Mouse (Mus musculus) left cerebral cortex, adult 2 months (tissue): Measurements from ENCODE around the gene Xylb. TPM values are rescaled to one million over a fixed set of nuclear protein-coding genes. Genes with fewer than 3 reads are reported as not detected.
A peak's percentile ranks its signal among the peaks of the same experiment; 100 is the strongest.

Experiments used
- DNase-seq, 2 experiments: peaks; one replicate each; pipeline ENCODE4 v3.0.0; 2021 to 2022; ENCODE audit warnings: low spot score in 2 of 2, mixed read lengths in 1 of 2; ENCODE audit errors: extremely low spot score in 1 of 2
- H3K27ac ChIP-seq: fragments of 200-600 bp; 2 replicates; pipeline ENCODE4 v1.8.1; 2022
- H3K4me3 ChIP-seq: fragments of 200-600 bp; 2 replicates; pipeline ENCODE4 v1.8.1; 2022
- CTCF ChIP-seq: fragments of 200-600 bp; IDR thresholded peaks from 2 replicates; pipeline ENCODE4 v1.8.1; 2022; ENCODE audit warnings: antibody characterized with exemption, mild to moderate bottlenecking, moderate library complexity
- intact Hi-C: fragments of 180-260 bp; cut with DNase I; formaldehyde crosslinking; loops from one replicate; pipeline ENCODE4 v1.15.1; 2025
- total RNA-seq, 2 experiments: library from RNA; stranded (reverse); gene quantifications; 2 replicates each; pipeline ENCODE4 v1.2.3; 2021

The Xylb gene
- total RNA-seq, 2 experiments from 2014 or later = 4.9 to 5.5 TPM

GRCm38 (mm10) chr9:119328488-119328887 is 28.7 kb upstream of the Xylb start:
- H3K27ac ChIP-seq = no peak overlapping the region
- TF ChIP-seq CTCF = no peak

DNA sequence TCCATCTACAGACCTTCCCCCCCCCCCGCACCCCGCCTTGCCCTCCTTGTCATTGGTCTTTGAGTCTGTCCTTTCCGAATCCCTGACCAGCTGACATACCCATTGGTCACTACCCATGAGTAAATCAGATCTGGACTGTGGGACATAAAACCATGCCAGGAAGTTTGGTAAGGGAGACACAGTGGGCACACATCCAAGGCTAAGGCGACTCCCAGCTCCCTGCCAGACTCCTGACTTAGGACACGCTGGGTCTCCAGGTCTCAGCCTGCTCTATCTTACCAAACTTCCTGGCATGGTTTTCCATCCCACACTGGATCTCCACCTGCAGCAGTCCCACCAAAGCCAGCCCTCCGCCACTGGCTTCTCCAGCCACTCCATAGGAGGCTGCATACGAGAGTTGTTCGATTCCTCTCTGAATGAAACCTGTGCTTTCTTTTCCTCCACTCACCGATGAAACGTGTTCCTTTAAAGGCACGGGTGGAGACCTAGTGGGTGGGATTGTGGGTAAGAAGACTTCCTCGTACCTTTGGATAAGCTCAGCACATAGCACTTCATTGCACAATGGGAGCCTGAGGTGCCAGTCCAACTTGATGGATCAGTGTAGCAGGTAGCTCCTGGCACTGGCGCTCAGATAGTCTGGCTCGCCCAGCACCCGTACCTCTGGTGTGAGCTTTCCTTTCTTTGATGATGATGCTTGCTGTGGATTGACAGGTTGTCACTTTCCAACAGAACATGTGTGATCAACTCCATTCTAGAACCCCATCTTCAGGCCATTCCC is 26.8 kb upstream of the Xylb start:
- intact Hi-C loops = no loop called here
- no peak overlapping the region for H3K27ac ChIP-seq
- TF ChIP-seq CTCF = no peak

More at GRCm38 (mm10) chr9:119328488-119328887, 28.7 kb upstream of the Xylb start:
- DNase-seq = no peak
- H3K4me3 ChIP-seq = no peak overlapping the region
- intact Hi-C loops = loop anchor here (10.0 kb wide), 3 partner anchors 224 to 566 kb away; partner anchors contain the start of genes Ctdspl, Dlec1 and Wdr48

GRCm38 (mm10) chr9:119334324-119334723 is 22.9 kb upstream of the Xylb start:
- TF ChIP-seq CTCF = no peak
- peak in 1 of 2 experiments; percentile 44 for DNase-seq
- peak overlapping the region; percentile 63 for H3K27ac ChIP-seq

More for the DNA sequence above, 26.8 kb upstream of the Xylb start:
- H3K4me3 ChIP-seq = no peak overlapping the region
- no peak for DNase-seq

GRCm38 (mm10) chr9:119334834-119335233 is 22.3 kb upstream of the Xylb start:
- intact Hi-C loops = no loop called here
- Histone ChIP-seq H3K27ac (peak overlapping the region; percentile 63), H3K4me3 (no peak overlapping the region)
- DNase-seq = no peak
- TF ChIP-seq CTCF = no peak

More at GRCm38 (mm10) chr9:119334324-119334723, 22.9 kb upstream of the Xylb start:
- intact Hi-C loops = no loop called here
- no peak overlapping the region for H3K4me3 ChIP-seq

DNA sequence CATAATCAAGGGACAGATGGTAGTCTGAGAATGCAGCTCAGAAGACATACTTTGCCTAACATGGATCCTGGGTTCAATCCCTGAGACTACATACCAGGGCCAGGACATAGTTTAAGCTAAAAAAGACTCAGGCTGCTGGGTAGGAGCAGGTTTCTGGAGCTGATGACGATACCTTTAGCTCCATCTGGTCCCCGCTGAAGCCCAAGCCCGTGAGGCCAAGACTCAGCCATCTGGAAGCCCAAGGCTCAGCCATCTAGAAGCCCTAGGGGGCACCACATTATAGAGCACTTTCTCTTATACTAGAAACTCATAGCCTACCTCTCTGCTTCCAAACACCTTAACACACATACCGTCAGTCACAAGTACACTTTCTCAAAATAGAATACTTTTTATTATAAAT is 21.6 kb upstream of the Xylb start:
- DNase-seq = no peak
- Histone ChIP-seq H3K27ac (no peak overlapping the region), H3K4me3 (no peak overlapping the region)
- TF ChIP-seq CTCF = no peak
- intact Hi-C loops = no loop called here

GRCm38 (mm10) chr9:119337842-119338241 is 19.3 kb upstream of the Xylb start:
- DNase-seq = no peak
- intact Hi-C loops = no loop called here
- TF ChIP-seq CTCF = no peak
- no peak overlapping the region for H3K4me3 ChIP-seq
- no peak overlapping the region for H3K27ac ChIP-seq

DNA sequence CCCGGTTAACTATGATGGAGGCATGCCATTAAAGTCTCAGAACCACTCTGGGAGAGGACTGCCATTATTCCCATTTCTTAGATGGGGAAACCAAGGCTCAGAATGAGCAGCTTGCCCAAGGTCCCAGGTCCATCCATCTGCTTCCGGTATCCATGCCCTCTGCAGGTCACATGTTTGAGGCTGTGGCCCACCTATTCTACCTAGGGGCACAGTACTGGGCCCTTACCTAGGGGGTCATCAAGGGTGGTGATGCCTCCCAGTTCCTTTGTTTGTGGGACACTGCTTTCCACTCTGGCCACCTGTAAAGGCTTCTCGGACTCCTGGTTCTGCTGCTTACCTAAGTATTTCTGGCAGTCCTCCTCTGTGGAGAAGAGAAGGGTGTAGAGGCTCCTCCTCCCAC is 18.8 kb upstream of the Xylb start:
- no peak overlapping the region for H3K4me3 ChIP-seq
- intact Hi-C loops = no loop called here
- DNase-seq = no peak
- no peak overlapping the region for H3K27ac ChIP-seq
- no peak for TF ChIP-seq CTCF

- H3K27ac ChIP-seq = no peak overlapping the region
- DNase-seq = no peak
- no peak for TF ChIP-seq CTCF
- intact Hi-C loops = no loop called here
- H3K4me3 ChIP-seq = peak overlapping the region; percentile 79
Observed at GRCm38 (mm10) chr9:119339106-119339505, 18.1 kb upstream of the Xylb start.

GRCm38 (mm10) chr9:119339558-119340211 is 17.5 kb upstream of the Xylb start, which contains the start of gene Acaa1a:
Gene Acaa1a (plus strand): TSS chr9:119339676.
- intact Hi-C loops = loop anchor here (1.0 to 5.0 kb wide), 2 partner anchors 17 to 63 kb away; partner anchors contain the start of genes Acvr2b and Oxsr1
- peak within 1 kb of the TSS; percentile 79 for H3K4me3 ChIP-seq
- H3K27ac ChIP-seq = peak within 1 kb of the TSS; percentile 88
- peak; percentile 2; the same call in 1 of the 2 replicates for TF ChIP-seq CTCF
- peak; percentile 31 to 43 for DNase-seq

DNA sequence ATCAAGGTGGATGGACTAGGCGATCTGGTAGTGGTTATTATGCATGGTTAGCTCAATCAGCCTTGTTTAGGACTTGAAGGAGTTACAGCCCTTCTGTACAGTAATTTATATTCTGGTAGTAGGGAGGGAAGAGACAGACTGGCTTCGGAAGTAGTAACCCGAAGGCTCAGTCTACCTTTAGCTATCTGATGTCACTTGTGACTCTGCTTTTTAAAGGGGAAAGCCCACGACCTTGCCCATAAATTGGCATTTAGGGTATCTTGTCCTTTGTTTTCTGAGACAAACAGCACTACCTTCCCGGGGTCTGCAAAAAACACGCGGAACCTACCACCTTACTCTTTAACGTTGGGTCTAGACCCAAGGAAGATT is 17.0 kb upstream of the Xylb start:
- H3K27ac ChIP-seq = peak overlapping the region; percentile 88
- intact Hi-C loops = loop anchor here (1.0 to 5.0 kb wide), 2 partner anchors 18 to 62 kb away; partner anchors contain the start of genes Acvr2b and Oxsr1
- peak overlapping the region; percentile 79 for H3K4me3 ChIP-seq
- no peak for DNase-seq
- no peak for TF ChIP-seq CTCF

GRCm38 (mm10) chr9:119340909-119341816 is 16.0 kb upstream of the Xylb start, which contains the start of gene Myd88:
Gene Myd88 (minus strand): TSS chr9:119341411.
- H3K27ac ChIP-seq = peak within 1 kb of the TSS; percentile 88
- intact Hi-C loops = loop anchor here (1.0 to 5.0 kb wide), 2 partner anchors 19 to 61 kb away; partner anchors contain the start of genes Acvr2b and Oxsr1
- peak; percentile 89 to 93 for DNase-seq
- peak within 1 kb of the TSS; percentile 79 for H3K4me3 ChIP-seq
- TF ChIP-seq CTCF = no peak
